Mouse (Mus musculus) limb, embryonic 12.5 days (tissue): ENCODE results near the gene Elobl. TPM values are rescaled to one million over a fixed set of nuclear protein-coding genes. Genes with fewer than 3 reads are reported as not detected.

Experiments used
- ATAC-seq: fragments of 200-750 bp; cut with Nextera tagmentation; 2 replicates; pipeline ENCODE4 v1.8.0; 2017; ENCODE audit warnings: low read depth, moderate TSS enrichment; ENCODE audit not compliant: insufficient number of reproducible peaks, insufficient read depth, low FRiP score, low TSS enrichment
- H3K27ac ChIP-seq: fragments of 300-500 bp; sonication (generic); 2 replicates; pipeline ENCODE4 v1.5.1; 2016; ENCODE audit warnings: mild to moderate bottlenecking, moderate library complexity
- H3K27me3 ChIP-seq: fragments of 300-500 bp; sonication (generic); 2 replicates; pipeline ENCODE4 v1.6.1; 2016; ENCODE audit warnings: mild to moderate bottlenecking, moderate library complexity
- H3K36me3 ChIP-seq: fragments of 300-500 bp; sonication (generic); 2 replicates; pipeline ENCODE4 v1.6.1; 2016; ENCODE audit warnings: mild to moderate bottlenecking, moderate library complexity
- H3K4me1 ChIP-seq: fragments of 300-500 bp; sonication (generic); replicated peaks from 2 replicates; pipeline ENCODE4 v1.6.1; 2016
- H3K4me2 ChIP-seq: fragments of 300-500 bp; sonication (generic); 2 replicates; pipeline ENCODE4 v1.6.1; 2016; ENCODE audit warnings: mild to moderate bottlenecking, moderate library complexity
- H3K4me3 ChIP-seq: fragments of 300-500 bp; sonication (generic); replicated peaks from 2 replicates; pipeline ENCODE4 v1.5.1; 2016; ENCODE audit warnings: mild to moderate bottlenecking
- H3K9ac ChIP-seq: fragments of 300-500 bp; sonication (generic); replicated peaks from 2 replicates; pipeline ENCODE4 v1.6.1; 2016; ENCODE audit warnings: mild to moderate bottlenecking, moderate library complexity
- H3K9me3 ChIP-seq: fragments of 300-500 bp; sonication (generic); 2 replicates; pipeline ENCODE4 v1.6.1; 2016; ENCODE audit warnings: mild to moderate bottlenecking, moderate library complexity
- WGBS: fragments of 180-500 bp; shearing (Covaris S2); methylation state at CpG from one replicate; pipeline ENCODE4 v1.1.7; 2016; 5-methylcytosine and 5-hydroxymethylcytosine counted together
- polyA plus RNA-seq: library from polyadenylated mRNA; unstranded; fragments of >200 nt; fragmentation: Nextera tagmentation; extraction: Ambion mirVana; gene quantifications from 2 replicates; pipeline ENCODE4 v1.2.1, GENCODE M21; 2016

Gene Elobl
- polyA plus RNA-seq, 1 experiment from 2014 or later, result not detected

- WGBS, result 78% methylated on average over 5 of the region's 5 CpGs
Measured at GRCm38 (mm10) chr11:88988956-88989355, 22.2 kb upstream of the Elobl start.

GRCm38 (mm10) chr11:88986616-88987015, 19.9 kb upstream of the Elobl start:
- no peaks in the 10 kb centered on the region for H3K9me3 ChIP-seq
- H3K27me3 ChIP-seq, result no peaks in the 10 kb centered on the region
- H3K27ac ChIP-seq, result no peak overlapping the region
- H3K4me3 ChIP-seq, result no peak overlapping the region
- 88% methylated on average over 10 of the region's 10 CpGs for WGBS
- H3K36me3 ChIP-seq, result peaks cover 79% of the 10 kb centered on the region
- H3K4me2 ChIP-seq, result no peak overlapping the region
- H3K9ac ChIP-seq, result no peak overlapping the region
- ATAC-seq, result no peak
- no peaks in the 10 kb centered on the region for H3K4me1 ChIP-seq

More at GRCm38 (mm10) chr11:88988956-88989355, 22.2 kb upstream of the Elobl start:
- Histone ChIP-seq H3K9me3 (no peaks in the 10 kb centered on the region), H3K27ac (no peak overlapping the region), H3K36me3 (peaks cover 56% of the 10 kb centered on the region), H3K4me2 (no peak overlapping the region), H3K4me3 (no peak overlapping the region), H3K4me1 (no peaks in the 10 kb centered on the region), H3K9ac (no peak overlapping the region), H3K27me3 (no peaks in the 10 kb centered on the region)
- no peak for ATAC-seq

GRCm38 (mm10) chr11:88981337-88981736, 14.6 kb upstream of the Elobl start:
- H3K4me2 ChIP-seq, result no peak overlapping the region
- no peaks in the 10 kb centered on the region for H3K4me1 ChIP-seq
- ATAC-seq, result no peak
- 88% methylated on average over 8 of the region's 8 CpGs for WGBS
- no peaks in the 10 kb centered on the region for H3K27me3 ChIP-seq
- no peak overlapping the region for H3K27ac ChIP-seq
- no peak overlapping the region for H3K4me3 ChIP-seq
- no peaks in the 10 kb centered on the region for H3K9me3 ChIP-seq
- H3K9ac ChIP-seq, result no peak overlapping the region
- H3K36me3 ChIP-seq, result peaks cover 51% of the 10 kb centered on the region

- no peaks in the 10 kb centered on the region for H3K9me3 ChIP-seq
- H3K36me3 ChIP-seq, result peaks cover 14% of the 10 kb centered on the region
- no peak for ATAC-seq
- H3K27me3 ChIP-seq, result no peaks in the 10 kb centered on the region
- 94% methylated on average over 5 of the region's 5 CpGs for WGBS
- no peak overlapping the region for H3K4me3 ChIP-seq
- peaks cover 8% of the 10 kb centered on the region; the same call in 1 of the 2 replicates for H3K4me1 ChIP-seq
- no peak overlapping the region for H3K27ac ChIP-seq
- H3K4me2 ChIP-seq, result no peak overlapping the region
- H3K9ac ChIP-seq, result no peak overlapping the region
Measured at GRCm38 (mm10) chr11:88977188-88977587, 10.5 kb upstream of the Elobl start.

- Histone ChIP-seq H3K27me3 (no peaks in the 10 kb centered on the region), H3K9ac (no peak overlapping the region), H3K9me3 (no peaks in the 10 kb centered on the region), H3K4me2 (no peak overlapping the region), H3K27ac (no peak overlapping the region), H3K4me1 (peaks cover 8% of the 10 kb centered on the region; the same call in 1 of the 2 replicates), H3K36me3 (peaks cover 5% of the 10 kb centered on the region), H3K4me3 (no peak overlapping the region)
- no peak for ATAC-seq
- 94% methylated on average over 2 of the region's 2 CpGs for WGBS
Measured at GRCm38 (mm10) chr11:88976320-88976719, 9.6 kb upstream of the Elobl start.

GRCm38 (mm10) chr11:88973776-88974701, 7.3 kb upstream of the Elobl start:
- ATAC-seq, result peak; percentile 50
- WGBS, result 1% methylated on average over 62 of the region's 62 CpGs

GRCm38 (mm10) chr11:88970202-88970732, 3.5 kb upstream of the Elobl start, which contains the start of gene Coil:
Gene Coil, plus strand, starts transcription at chr11:88970252.
- no peak for ATAC-seq
- Histone ChIP-seq H3K9ac (no peak within 1 kb of the TSS), H3K27ac (no peak within 1 kb of the TSS), H3K4me2 (no peak within 1 kb of the TSS), H3K36me3 (no peaks in the 10 kb centered on the region), H3K9me3 (no peaks in the 10 kb centered on the region), H3K4me3 (no peak within 1 kb of the TSS), H3K27me3 (no peaks in the 10 kb centered on the region), H3K4me1 (peaks cover 8% of the 10 kb centered on the region; the same call in 1 of the 2 replicates)
- 31% methylated on average over 2 of the region's 2 CpGs for WGBS

More at GRCm38 (mm10) chr11:88973776-88974701, 7.3 kb upstream of the Elobl start:
- H3K4me1 ChIP-seq, result peaks cover 8% of the 10 kb centered on the region; the same call in 1 of the 2 replicates
- H3K36me3 ChIP-seq, result no peaks in the 10 kb centered on the region
- H3K27ac ChIP-seq, result peak overlapping the region; percentile 92
- H3K4me3 ChIP-seq, result peak overlapping the region; percentile 71
- no peaks in the 10 kb centered on the region for H3K27me3 ChIP-seq
- H3K9ac ChIP-seq, result peak overlapping the region; percentile 75
- peak overlapping the region; percentile 77 for H3K4me2 ChIP-seq
- no peaks in the 10 kb centered on the region for H3K9me3 ChIP-seq

GRCm38 (mm10) chr11:88958851-88959250, 7.9 kb downstream of the Elobl start:
- Histone ChIP-seq H3K36me3 (no peaks in the 10 kb centered on the region), H3K27me3 (no peaks in the 10 kb centered on the region), H3K9ac (no peak overlapping the region), H3K9me3 (no peaks in the 10 kb centered on the region), H3K27ac (no peak overlapping the region), H3K4me3 (no peak overlapping the region), H3K4me2 (no peak overlapping the region), H3K4me1 (peaks cover 4% of the 10 kb centered on the region; the same call in 1 of the 2 replicates)
- ATAC-seq, result no peak
- WGBS, result 81% methylated on average over 3 of the region's 3 CpGs

GRCm38 (mm10) chr11:88955217-88955969, 11.3 kb downstream of the Elobl start, which contains the start of gene Scpep1:
Gene Scpep1, minus strand, starts transcription at chr11:88955465.
- Histone ChIP-seq H3K9me3 (no peaks in the 10 kb centered on the region), H3K4me3 (peak within 1 kb of the TSS; percentile 57), H3K27me3 (no peaks in the 10 kb centered on the region), H3K4me1 (peaks cover 8% of the 10 kb centered on the region; the same call in 1 of the 2 replicates), H3K27ac (peak within 1 kb of the TSS; percentile 75), H3K4me2 (peak within 1 kb of the TSS; percentile 57), H3K9ac (peak within 1 kb of the TSS; percentile 60), H3K36me3 (peaks cover 20% of the 10 kb centered on the region)
- WGBS, result 4% methylated on average over 34 of the region's 34 CpGs
- ATAC-seq, result peak; percentile 92

- Histone ChIP-seq H3K4me1 (peaks cover 8% of the 10 kb centered on the region; the same call in 1 of the 2 replicates), H3K27me3 (no peaks in the 10 kb centered on the region), H3K4me3 (peak overlapping the region; percentile 57), H3K4me2 (peak overlapping the region; percentile 57), H3K9ac (peak overlapping the region; percentile 60), H3K9me3 (no peaks in the 10 kb centered on the region), H3K27ac (peak overlapping the region; percentile 75), H3K36me3 (peaks cover 26% of the 10 kb centered on the region)
- 2% methylated on average over 4 of the region's 4 CpGs for WGBS
- 0 out of 2 replicates have a peak, but pooled peaks have one; percentile 43 for ATAC-seq
Measured at GRCm38 (mm10) chr11:88954803-88955202, 11.9 kb downstream of the Elobl start.
